Mouse (Mus musculus) adrenal gland, postnatal 14 days (tissue): Measurements from ENCODE around the gene Ube3b. TPM values are rescaled to one million over a fixed set of nuclear protein-coding genes. Genes with fewer than 3 reads are reported as not detected.

Experiments
- microRNA-seq, 2 experiments: library from miRNA; unstranded; fragments of <30 nt; microRNA quantifications; one replicate each; pipeline ENCODE4 v1.2.0; 2021
- total RNA-seq: library from RNA; stranded (reverse); gene quantifications from 2 replicates; pipeline ENCODE4 v1.2.3, GENCODE M21; 2021

The Ube3b gene
- total RNA-seq, 1 experiment from 2014 or later: 61.5 TPM

Small RNA genes within 50 kb of the gene (microRNA-seq; reads per million reads assigned to microRNA genes)
- gene Mir7027: 0.38 to 0.43 reads per million in 2 experiments

Other genes starting within 250 kb of the Ube3b start
- 121 and 148 TPM in 2 replicates for gene Acacb, start 234.1 kb upstream of the Ube3b start, total RNA-seq
- not detected in 2 replicates for gene Foxn4, start 106.8 kb upstream of the Ube3b start, total RNA-seq
- 0.63 and 1.6 TPM in 2 replicates for gene Myo1h, start 91.4 kb upstream of the Ube3b start, total RNA-seq
- 65.5 and 75.1 TPM in 2 replicates for gene Kctd10, start 99 bp upstream of the Ube3b start, total RNA-seq
- 14.6 and 18.0 TPM in 2 replicates for gene Mmab, start 63.5 kb downstream of the Ube3b start, total RNA-seq
- 22.0 and 23.2 TPM in 2 replicates for gene Mvk, start 63.7 kb downstream of the Ube3b start, total RNA-seq
- gene Fam222a, start 187.4 kb downstream of the Ube3b start, total RNA-seq: 55.8 and 77.0 TPM in 2 replicates